Mouse (Mus musculus) ES-E14 (cell line): Measurements from ENCODE around the gene Olfr1150-ps1. TPM values are rescaled to one million over a fixed set of nuclear protein-coding genes. Genes with fewer than 3 reads are reported as not detected.

Experiments used
- DNase-seq: peaks from one replicate; pipeline ENCODE4 v3.0.0-alpha.2; 2013; ENCODE audit warnings: low read depth, low spot score
- H3K27ac ChIP-seq: 2 replicates; pipeline ENCODE4 v1.5.1; 2012; ENCODE audit warnings: low read depth, mild to moderate bottlenecking, low read length, moderate library complexity, mixed read lengths; ENCODE audit not compliant: poor library complexity, insufficient read depth, severe bottlenecking
- H3K36me3 ChIP-seq: 2 replicates; pipeline ENCODE4 v1.6.1; 2012; ENCODE audit warnings: mild to moderate bottlenecking, low read length, moderate library complexity, mixed read lengths; ENCODE audit not compliant: control insufficient read depth, poor library complexity, insufficient read depth, severe bottlenecking
- H3K4me1 ChIP-seq, 2 experiments: fragments of 150-350 bp in 1 of 2; sonication (generic) in 1 of 2; 2 replicates each; pipeline ENCODE4 v1.6.1; 2012; ENCODE audit warnings: low read length in 2 of 2, mild to moderate bottlenecking in 1 of 2, mixed read lengths in 1 of 2; ENCODE audit not compliant: control insufficient read depth in 2 of 2, insufficient read depth in 2 of 2, poor library complexity in 1 of 2
- H3K4me3 ChIP-seq, 2 experiments: fragments of 150-350 bp in 1 of 2; sonication (generic) in 1 of 2; 2 replicates each; pipeline ENCODE4 v1.5.1; 2012; ENCODE audit warnings: low read length in 2 of 2, low read depth in 1 of 2, mild to moderate bottlenecking in 1 of 2, mixed read lengths in 1 of 2; ENCODE audit not compliant: insufficient read depth in 1 of 2, poor library complexity in 1 of 2, severe bottlenecking in 1 of 2
- H3K9ac ChIP-seq: 2 replicates; pipeline ENCODE4 v1.6.1; 2012; ENCODE audit warnings: low read depth, mild to moderate bottlenecking, low read length, mixed read lengths; ENCODE audit not compliant: poor library complexity, insufficient read depth, severe bottlenecking
- H3K9me3 ChIP-seq: fragments of 150-350 bp; sonication (generic); 2 replicates; pipeline ENCODE4 v1.6.1; 2012; ENCODE audit warnings: low read depth, mild to moderate bottlenecking, low read length; ENCODE audit not compliant: control insufficient read depth, insufficient read depth
- CHD2 ChIP-seq: IDR thresholded peaks from 2 replicates; pipeline ENCODE4 v1.6.1; 2014; ENCODE audit warnings: mild to moderate bottlenecking, low read depth, low read length, inconsistent platforms
- HCFC1 ChIP-seq: IDR thresholded peaks from 2 replicates; pipeline ENCODE4 v1.6.1; 2012; ENCODE audit warnings: low read length, inconsistent platforms, borderline replicate concordance; ENCODE audit not compliant: insufficient read depth
- MAFK ChIP-seq: IDR thresholded peaks from 2 replicates; pipeline ENCODE4 v1.6.1; 2014; ENCODE audit warnings: mild to moderate bottlenecking, low read depth, low read length, inconsistent platforms; ENCODE audit not compliant: insufficient read depth
- ZC3H11A ChIP-seq: IDR thresholded peaks from 2 replicates; pipeline ENCODE4 v1.6.1; 2012; ENCODE audit warnings: low read depth, mild to moderate bottlenecking, inconsistent platforms, low read length, borderline replicate concordance
- ZNF384 ChIP-seq: IDR thresholded peaks from 2 replicates; pipeline ENCODE4 v1.6.1; 2012; ENCODE audit warnings: low read depth, low read length, inconsistent platforms
- in situ Hi-C, 2 experiments: fragments of 600-800 bp; cut with MboI; formaldehyde crosslinking; loops; one replicate each; pipeline ENCODE4 v1.15.1; 2025; ENCODE audit warnings: low sequenced_read_pairs in 2 of 2, inconsistent platforms in 1 of 2; ENCODE audit not compliant: unreplicated experiment in 2 of 2
- total RNA-seq: library from RNA; depleted of rRNA; stranded (reverse); fragments of 300-350 nt; gene quantifications from 2 replicates; pipeline ENCODE4 v1.2.3, GENCODE M21; 2012; rRNA removed

The Olfr1150-ps1 gene
- total RNA-seq, result not detected in 2 replicates

DNA sequence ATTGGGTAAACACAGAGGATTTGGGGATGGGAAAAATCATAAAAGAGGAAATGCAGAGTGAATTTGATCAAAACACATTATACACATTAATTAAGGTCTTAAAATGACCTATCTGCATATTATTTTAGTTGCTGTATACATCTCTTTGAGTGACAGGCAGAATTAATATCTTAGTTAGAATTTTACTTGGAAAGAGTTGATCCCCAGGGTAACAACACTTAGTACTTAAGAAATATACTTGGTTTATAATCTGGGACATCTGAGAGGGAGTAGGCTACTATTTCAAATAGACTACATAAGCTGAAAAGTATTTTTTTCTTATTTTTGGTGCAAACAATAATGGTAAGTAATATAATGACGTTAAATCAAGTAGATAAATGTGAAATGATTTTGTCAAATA is at the start of gene Olfr1150-ps1:
Gene Olfr1150-ps1 (plus strand): TSS at position 301 of the 400 bp plus-strand sequence.
- no peak within 1 kb of the TSS for H3K9ac ChIP-seq
- DNase-seq, result no peak
- in situ Hi-C loops, result no loop called here
- no peak within 1 kb of the TSS for H3K27ac ChIP-seq
- H3K4me3 ChIP-seq, result no peak within 1 kb of the TSS
- TF ChIP-seq MAFK (no peak), ZNF384 (no peak)
- H3K4me1 ChIP-seq, result no peaks in the 10 kb centered on the region
- H3K36me3 ChIP-seq, result no peaks in the 10 kb centered on the region
- no peaks in the 10 kb centered on the region for H3K9me3 ChIP-seq

DNA sequence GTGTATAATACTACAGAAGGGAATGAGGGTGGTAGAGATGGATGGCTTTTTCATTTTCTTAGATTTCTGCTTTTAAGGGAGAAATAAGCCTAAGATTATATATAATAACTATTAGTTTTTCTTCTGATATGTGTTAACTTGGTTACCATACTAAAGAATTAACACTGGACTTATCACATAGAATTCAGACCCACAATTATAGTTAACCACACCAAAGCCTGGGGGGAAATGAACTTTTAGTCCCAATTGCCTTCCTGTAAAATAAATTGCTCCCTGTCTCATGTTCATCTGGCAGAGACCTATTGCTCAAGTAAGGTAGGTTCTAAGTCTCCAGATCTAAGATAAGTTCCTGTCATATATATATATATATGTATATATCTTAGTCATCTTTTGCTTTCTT is 43.5 kb upstream of the Olfr1150-ps1 start, which contains the start of gene Olfr1143:
Gene Olfr1143 (plus strand): TSS at position 301 of the 400 bp plus-strand sequence.
- in situ Hi-C loops, result no loop called here
- H3K36me3 ChIP-seq, result no peaks in the 10 kb centered on the region
- no peak within 1 kb of the TSS for H3K9ac ChIP-seq
- H3K27ac ChIP-seq, result no peak within 1 kb of the TSS
- TF ChIP-seq ZC3H11A (no peak), HCFC1 (no peak), CHD2 (no peak), ZNF384 (no peak), MAFK (no peak)
- no peaks in the 10 kb centered on the region for H3K4me1 ChIP-seq
- H3K9me3 ChIP-seq, result no peaks in the 10 kb centered on the region
- H3K4me3 ChIP-seq, result no peak within 1 kb of the TSS
- no peak for DNase-seq

DNA sequence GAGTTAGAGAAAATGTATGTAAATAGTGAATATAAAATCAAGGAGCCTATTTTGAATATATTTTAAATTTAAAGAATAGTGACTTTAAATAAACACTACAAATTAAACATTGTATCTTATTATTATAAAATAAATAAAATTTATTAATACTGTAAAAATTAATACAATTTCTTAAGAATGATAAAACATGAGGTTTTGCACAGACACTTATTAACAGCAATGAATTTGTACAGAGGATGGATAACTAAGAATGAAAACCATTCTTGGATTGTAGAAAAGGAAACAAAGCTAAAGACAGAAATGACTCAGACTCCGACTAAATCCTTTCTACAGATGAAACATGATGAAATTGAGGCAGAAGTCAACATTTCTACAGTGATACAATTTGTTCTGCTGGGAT is 34.3 kb upstream of the Olfr1150-ps1 start, which contains the start of gene Olfr1145:
Gene Olfr1145 (plus strand): TSS at position 301 of the 400 bp plus-strand sequence.
- H3K36me3 ChIP-seq, result no peaks in the 10 kb centered on the region
- no peak within 1 kb of the TSS for H3K27ac ChIP-seq
- in situ Hi-C loops, result no loop called here
- no peaks in the 10 kb centered on the region for H3K4me1 ChIP-seq
- no peak within 1 kb of the TSS for H3K9ac ChIP-seq
- H3K9me3 ChIP-seq, result no peaks in the 10 kb centered on the region
- no peak for TF ChIP-seq ZC3H11A
- no peak for TF ChIP-seq HCFC1
- no peak for TF ChIP-seq CHD2
- no peak for TF ChIP-seq MAFK
- no peak for TF ChIP-seq ZNF384
- no peak for DNase-seq
- H3K4me3 ChIP-seq, result no peak within 1 kb of the TSS

DNA sequence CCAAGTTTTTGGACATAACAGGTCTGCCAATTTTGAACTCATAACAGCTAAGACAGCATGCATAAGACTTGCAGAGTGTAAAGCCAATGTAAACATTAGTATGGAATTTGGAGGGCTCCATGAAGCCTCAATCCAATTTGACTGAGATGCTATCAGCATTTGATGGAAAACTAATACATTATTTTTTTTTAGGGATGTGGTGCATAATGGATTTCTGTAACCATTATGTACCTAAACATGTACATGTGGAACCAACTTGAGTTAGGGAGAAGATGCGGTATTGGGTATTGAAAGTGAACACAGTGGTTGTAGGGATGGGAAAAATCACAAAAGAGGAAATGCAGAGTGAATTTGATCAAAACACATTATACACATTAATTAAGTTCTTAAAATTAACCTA is 13.6 kb upstream of the Olfr1150-ps1 start, which contains the start of gene Olfr1148:
Gene Olfr1148 (plus strand): TSS at position 301 of the 400 bp plus-strand sequence.
- Histone ChIP-seq H3K4me1 (no peaks in the 10 kb centered on the region), H3K4me3 (no peak within 1 kb of the TSS), H3K36me3 (no peaks in the 10 kb centered on the region), H3K9me3 (no peaks in the 10 kb centered on the region), H3K27ac (no peak within 1 kb of the TSS), H3K9ac (no peak within 1 kb of the TSS)
- in situ Hi-C loops, result no loop called here
- DNase-seq, result no peak
- TF ChIP-seq CHD2 (no peak), HCFC1 (no peak), MAFK (no peak), ZNF384 (no peak), ZC3H11A (no peak)

DNA sequence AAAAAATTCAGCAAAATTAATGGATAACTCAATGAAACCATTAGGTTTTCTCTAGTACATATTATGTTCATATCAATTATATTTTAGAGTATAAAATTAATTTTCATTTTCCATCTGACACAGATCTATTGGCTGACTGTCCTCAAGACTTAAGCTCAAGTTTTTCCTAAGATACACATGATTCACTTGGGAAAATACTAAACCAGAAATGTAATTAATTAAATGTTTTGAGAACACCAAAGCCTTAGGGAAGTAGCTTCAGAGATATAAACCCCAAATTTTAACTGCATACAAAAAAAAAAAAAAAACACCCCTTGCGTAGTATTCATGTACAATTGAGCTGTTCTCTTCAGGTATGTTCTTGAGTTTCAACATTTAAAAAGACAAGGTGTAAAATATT is 11.8 kb downstream of the Olfr1150-ps1 start, which contains the start of gene Olfr1151:
Gene Olfr1151 (plus strand): TSS at position 301 of the 400 bp plus-strand sequence.
- Histone ChIP-seq H3K9me3 (no peaks in the 10 kb centered on the region), H3K27ac (no peak within 1 kb of the TSS), H3K36me3 (no peaks in the 10 kb centered on the region), H3K4me3 (no peak within 1 kb of the TSS), H3K4me1 (no peaks in the 10 kb centered on the region; a peak in 1 of 4 replicates), H3K9ac (no peak within 1 kb of the TSS)
- in situ Hi-C loops, result no loop called here
- no peak for TF ChIP-seq ZNF384
- TF ChIP-seq MAFK, result no peak
- TF ChIP-seq HCFC1, result no peak
- TF ChIP-seq ZC3H11A, result no peak
- TF ChIP-seq CHD2, result no peak
- DNase-seq, result no peak
